Mouse (Mus musculus) C2C12 (cell line): Measurements from ENCODE around the gene Prm3.

Experiments used
- CTCF ChIP-seq: IDR thresholded peaks from one replicate; pipeline ENCODE4 v1.5.1; 2011; ENCODE audit not compliant: control insufficient read depth, insufficient read depth, insufficient read length
- MYOG ChIP-seq: IDR thresholded peaks from one replicate; pipeline ENCODE4 v1.6.1; 2011; ENCODE audit not compliant: control insufficient read depth, insufficient read length; ENCODE audit errors: extremely low read depth

- TF ChIP-seq CTCF, result no peak
- no peak for TF ChIP-seq MYOG
Observed at GRCm38 (mm10) chr16:10840018-10840417, 49.3 kb upstream of the Prm3 start.
